Comparison of ENCODE assay signal across 23 mouse cellular contexts in the genomic region with DNA sequence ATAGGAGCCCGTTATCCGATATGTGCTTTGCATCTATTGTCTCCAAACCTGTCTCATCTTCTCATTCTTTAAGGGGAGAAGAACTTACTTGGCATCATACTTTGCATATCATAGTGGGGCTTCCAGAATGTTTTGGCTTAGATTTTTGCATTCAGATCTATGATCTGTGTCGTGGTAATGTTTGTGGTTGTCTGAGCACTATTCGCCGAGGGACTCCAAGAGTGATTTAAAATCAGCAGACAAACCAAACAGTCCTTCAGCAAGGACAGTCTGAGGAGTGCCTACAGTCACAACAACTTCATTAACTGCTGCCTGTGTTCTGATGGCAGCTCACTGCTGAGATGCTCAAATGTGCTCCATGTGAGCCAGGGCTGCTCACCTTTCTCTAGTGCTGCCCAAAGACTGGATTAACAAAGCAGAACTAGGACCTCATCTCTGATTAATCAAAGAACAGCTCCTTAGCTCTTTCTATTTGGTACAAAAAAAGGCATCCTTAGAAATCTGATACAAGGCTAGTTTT.
A peak's percentile ranks its signal among the peaks of the same experiment; 100 is the strongest.
DNase-seq lines count a peak whose midpoint lies in the region; ATAC-seq and TF ChIP-seq lines count a peak whose summit lies in the region.
"Had no signal": no experiment of that assay in that cellular context is flagged by ENCODE, and none has a peak within 500 bp of the region (broad histone marks: within the 10 kb centered on the region; RNA-seq: fewer than 3 reads in every experiment).

No protein-coding gene starts in this region.

- H3K27me3 ChIP-seq in forebrain, embryonic 10.5 days (ENCODE audit: poor library complexity, severe bottlenecking): no peaks in the 10 kb centered on the region
- no peaks in the 10 kb centered on the region for H3K27me3 ChIP-seq in forebrain, embryonic 13.5 days
- H3K27me3 ChIP-seq in kidney, embryonic 15.5 days: no peaks in the 10 kb centered on the region
- no peaks in the 10 kb centered on the region for H3K27me3 ChIP-seq in stomach, embryonic 14.5 days (ENCODE audit: control insufficient read depth, insufficient read depth, low read length)
- no peaks in the 10 kb centered on the region for H3K27me3 ChIP-seq in stomach, postnatal 0 days (ENCODE audit: control insufficient read depth, insufficient read depth, low read length)

- DNase-seq in forebrain, embryonic 10.5 days (ENCODE audit: extremely low spot score, low spot score): no peak
- no peak for DNase-seq in kidney, adult 18-20 months
- no peak for DNase-seq in stomach, postnatal 0 days (ENCODE audit: low spot score)
- no peak for DNase-seq in kidney, postnatal 4 days
- DNase-seq: adrenal gland, postnatal 10 days; cerebellum, adult 11-12 months; cerebellum, postnatal 14 days; embryo, embryonic 11 days; heart, postnatal 36 days; lung, adult 2 months; right cerebral cortex, postnatal 14 days; spleen, adult 18-20 months; thymus, adult 18-20 months; thymus, postnatal 4 days had no signal

- no peaks in the 10 kb centered on the region for H3K9me3 ChIP-seq in forebrain, embryonic 10.5 days
- H3K9me3 ChIP-seq in forebrain, embryonic 13.5 days (replicated peaks): no peaks in the 10 kb centered on the region
- no peaks in the 10 kb centered on the region for H3K9me3 ChIP-seq in kidney, embryonic 15.5 days (replicated peaks)
- H3K9me3 ChIP-seq in stomach, embryonic 14.5 days (ENCODE audit: control insufficient read depth, low read depth, low read length): no peaks in the 10 kb centered on the region
- no peaks in the 10 kb centered on the region for H3K9me3 ChIP-seq in stomach, postnatal 0 days (ENCODE audit: control insufficient read depth, low read length)
- H3K9me3 ChIP-seq: G1E; liver, embryonic 12.5 days had no signal

- TF ChIP-seq CTCF in stomach, postnatal 0 days (IDR thresholded peaks at IDR 0.05; ENCODE audit: low read depth): no peak

- no peak overlapping the region for H3K4me2 ChIP-seq in forebrain, embryonic 13.5 days
- H3K4me2 ChIP-seq in kidney, embryonic 15.5 days: no peak overlapping the region
- H3K4me2 ChIP-seq in stomach, embryonic 14.5 days (replicated peaks; ENCODE audit: low read depth, low read length): no peak overlapping the region
- no peak overlapping the region for H3K4me2 ChIP-seq in stomach, postnatal 0 days (replicated peaks; ENCODE audit: low read depth)
- H3K4me2 ChIP-seq: liver, embryonic 12.5 days had no signal

- TF ChIP-seq EP300 in stomach, postnatal 0 days (optimal IDR thresholded peaks at IDR 0.05): no peak

- 90% methylated on average over 5 of the region's 5 CpGs for WGBS in forebrain, embryonic 10.5 days
- 73% methylated on average over 5 of the region's 5 CpGs for WGBS in forebrain, embryonic 13.5 days
- WGBS in kidney, embryonic 15.5 days: 62% methylated on average over 5 of the region's 5 CpGs
- WGBS in stomach, embryonic 14.5 days: 68% methylated on average over 5 of the region's 5 CpGs
- WGBS in stomach, postnatal 0 days: 66% methylated on average over 5 of the region's 5 CpGs

- no peak overlapping the region for H3K9ac ChIP-seq in forebrain, embryonic 13.5 days
- H3K9ac ChIP-seq in kidney, embryonic 15.5 days: no peak overlapping the region
- H3K9ac ChIP-seq in stomach, embryonic 14.5 days (replicated peaks; ENCODE audit: low read depth, low read length): no peak overlapping the region
- no peak overlapping the region for H3K9ac ChIP-seq in stomach, postnatal 0 days (ENCODE audit: low read length)
- H3K9ac ChIP-seq: liver, embryonic 12.5 days had no signal

- peaks cover 18% of the 10 kb centered on the region for H3K4me1 ChIP-seq in forebrain, embryonic 10.5 days
- peaks cover 17% of the 10 kb centered on the region for H3K4me1 ChIP-seq in forebrain, embryonic 13.5 days
- H3K4me1 ChIP-seq in kidney, embryonic 15.5 days: peaks cover 7% of the 10 kb centered on the region
- peaks cover 8% of the 10 kb centered on the region; the same call in 1 of the 2 replicates for H3K4me1 ChIP-seq in stomach, embryonic 14.5 days (ENCODE audit: control insufficient read depth, insufficient read depth, low read length)
- no peaks in the 10 kb centered on the region for H3K4me1 ChIP-seq in stomach, postnatal 0 days (replicated peaks; ENCODE audit: control insufficient read depth, insufficient read depth)

- peak overlapping the region; percentile 12; the same call in 1 of the 2 replicates for H3K27ac ChIP-seq in forebrain, embryonic 10.5 days
- no peak overlapping the region for H3K27ac ChIP-seq in forebrain, embryonic 13.5 days
- 0 out of 2 replicates have a peak overlapping the region, but pooled peaks have one; percentile 6 for H3K27ac ChIP-seq in kidney, embryonic 15.5 days
- H3K27ac ChIP-seq in stomach, embryonic 14.5 days (ENCODE audit: low read length): 0 out of 2 replicates have a peak overlapping the region, but pooled peaks have one; percentile 7
- no peak overlapping the region for H3K27ac ChIP-seq in stomach, postnatal 0 days (replicated peaks)
- H3K27ac ChIP-seq: kidney, postnatal 0 days; liver, embryonic 12.5 days had no signal

- no peaks in the 10 kb centered on the region for H3K36me3 ChIP-seq in forebrain, embryonic 10.5 days (replicated peaks)
- H3K36me3 ChIP-seq in forebrain, embryonic 13.5 days (ENCODE audit: poor library complexity, severe bottlenecking): no peaks in the 10 kb centered on the region
- no peaks in the 10 kb centered on the region for H3K36me3 ChIP-seq in kidney, embryonic 15.5 days
- H3K36me3 ChIP-seq in stomach, embryonic 14.5 days (ENCODE audit: control insufficient read depth, insufficient read depth, low read length): no peaks in the 10 kb centered on the region
- no peaks in the 10 kb centered on the region for H3K36me3 ChIP-seq in stomach, postnatal 0 days (ENCODE audit: control insufficient read depth, insufficient read depth, low read length)
- H3K36me3 ChIP-seq: G1E; liver, embryonic 12.5 days had no signal

- H3K4me3 ChIP-seq in forebrain, embryonic 10.5 days: no peak overlapping the region
- H3K4me3 ChIP-seq in forebrain, embryonic 13.5 days: no peak overlapping the region
- H3K4me3 ChIP-seq in kidney, embryonic 15.5 days (replicated peaks): no peak overlapping the region
- no peak overlapping the region for H3K4me3 ChIP-seq in stomach, embryonic 14.5 days (ENCODE audit: low read depth, low read length)
- no peak overlapping the region for H3K4me3 ChIP-seq in stomach, postnatal 0 days (ENCODE audit: low read depth, low read length)
- H3K4me3 ChIP-seq: liver, embryonic 12.5 days had no signal

- no peak for ATAC-seq in forebrain, embryonic 13.5 days
- ATAC-seq in kidney, embryonic 15.5 days (replicated peaks; ENCODE audit: low FRiP score): no peak
- no peak for ATAC-seq in stomach, embryonic 14.5 days (ENCODE audit: insufficient number of reproducible peaks, insufficient read depth, low FRiP score, low read depth)
- ATAC-seq in stomach, postnatal 0 days (ENCODE audit: low FRiP score, low TSS enrichment): no peak
- no peak for ATAC-seq in megakaryocyte, adult 5-6 weeks (ENCODE audit: poor library complexity, severe bottlenecking)
- ATAC-seq: activated CD4-positive, CD25-positive, alpha-beta regulatory T cell, adult 4 months; intestine, embryonic 16.5 days; liver, embryonic 12.5 days had no signal

Comparison
In these comparisons a context has a peak if more than half of its experiments do, and no peak if none do; other contexts are left out.
1. H3K27ac ChIP-seq: peak in forebrain, embryonic 10.5 days (single experiment), kidney, embryonic 15.5 days (single experiment) and stomach, embryonic 14.5 days (single experiment); none in forebrain, embryonic 13.5 days (single experiment) and stomach, postnatal 0 days (single experiment).